Mouse (Mus musculus) midbrain, embryonic 16.5 days (tissue): ENCODE results near the gene Slc25a35. TPM values are rescaled to one million over a fixed set of nuclear protein-coding genes. Genes with fewer than 3 reads are reported as not detected.
A peak's percentile ranks its signal among the peaks of the same experiment; 100 is the strongest.
"Not testable (repeated sequence)": the region's sequence is repeated elsewhere in the genome, so short reads cannot be mapped to it uniquely, and the experiment has no call there.

Experiments used
- ATAC-seq: fragments of 200-750 bp; cut with Nextera tagmentation; 2 replicates; pipeline ENCODE4 v1.8.0; 2017; ENCODE audit warnings: moderate TSS enrichment
- H3K27ac ChIP-seq: fragments of 300-500 bp; sonication (generic); 2 replicates; pipeline ENCODE4 v1.5.1; 2014; ENCODE audit warnings: mild to moderate bottlenecking, low read length, mixed read lengths
- H3K27me3 ChIP-seq: fragments of 300-500 bp; sonication (generic); 2 replicates; pipeline ENCODE4 v1.6.1; 2014; ENCODE audit warnings: low read depth, low read length, mixed read lengths; ENCODE audit not compliant: control insufficient read depth, insufficient read depth
- H3K36me3 ChIP-seq: fragments of 300-500 bp; sonication (generic); 2 replicates; pipeline ENCODE4 v1.6.1; 2014; ENCODE audit warnings: mild to moderate bottlenecking, low read length, moderate library complexity, mixed read lengths; ENCODE audit not compliant: control insufficient read depth, insufficient read depth
- H3K4me1 ChIP-seq: fragments of 300-500 bp; sonication (generic); 2 replicates; pipeline ENCODE4 v1.6.1; 2014; ENCODE audit warnings: mild to moderate bottlenecking, low read length, mixed read lengths; ENCODE audit not compliant: control insufficient read depth, insufficient read depth
- H3K4me2 ChIP-seq: fragments of 300-500 bp; sonication (generic); 2 replicates; pipeline ENCODE4 v1.6.1; 2014; ENCODE audit warnings: mild to moderate bottlenecking, low read length, mixed read lengths
- H3K4me3 ChIP-seq: fragments of 300-500 bp; sonication (generic); 2 replicates; pipeline ENCODE4 v1.5.1; 2014; ENCODE audit warnings: low read depth, mild to moderate bottlenecking, low read length, moderate library complexity, mixed read lengths
- H3K9ac ChIP-seq: fragments of 300-500 bp; sonication (generic); 2 replicates; pipeline ENCODE4 v1.6.1; 2014; ENCODE audit warnings: low read depth, low read length, mixed read lengths
- H3K9me3 ChIP-seq: fragments of 300-500 bp; sonication (generic); replicated peaks from 2 replicates; pipeline ENCODE4 v1.6.1; 2014; ENCODE audit warnings: mild to moderate bottlenecking, low read length, mixed read lengths; ENCODE audit not compliant: control insufficient read depth, poor library complexity, severe bottlenecking
- WGBS: fragments of 180-500 bp; shearing (Covaris S2); extraction: QIAGEN DNeasy Blood & Tissue Kit; methylation state at CpG from one replicate; pipeline ENCODE4 v1.1.7; 2014; 5-methylcytosine and 5-hydroxymethylcytosine counted together
- polyA plus RNA-seq: library from polyadenylated mRNA; unstranded; fragments of >200 nt; fragmentation: Nextera tagmentation; extraction: Ambion mirVana; gene quantifications from 2 replicates; pipeline ENCODE4 v1.2.1, GENCODE M21; 2015

The Slc25a35 gene
- polyA plus RNA-seq, 1 experiment from 2014 or later = 1.4 TPM

DNA sequence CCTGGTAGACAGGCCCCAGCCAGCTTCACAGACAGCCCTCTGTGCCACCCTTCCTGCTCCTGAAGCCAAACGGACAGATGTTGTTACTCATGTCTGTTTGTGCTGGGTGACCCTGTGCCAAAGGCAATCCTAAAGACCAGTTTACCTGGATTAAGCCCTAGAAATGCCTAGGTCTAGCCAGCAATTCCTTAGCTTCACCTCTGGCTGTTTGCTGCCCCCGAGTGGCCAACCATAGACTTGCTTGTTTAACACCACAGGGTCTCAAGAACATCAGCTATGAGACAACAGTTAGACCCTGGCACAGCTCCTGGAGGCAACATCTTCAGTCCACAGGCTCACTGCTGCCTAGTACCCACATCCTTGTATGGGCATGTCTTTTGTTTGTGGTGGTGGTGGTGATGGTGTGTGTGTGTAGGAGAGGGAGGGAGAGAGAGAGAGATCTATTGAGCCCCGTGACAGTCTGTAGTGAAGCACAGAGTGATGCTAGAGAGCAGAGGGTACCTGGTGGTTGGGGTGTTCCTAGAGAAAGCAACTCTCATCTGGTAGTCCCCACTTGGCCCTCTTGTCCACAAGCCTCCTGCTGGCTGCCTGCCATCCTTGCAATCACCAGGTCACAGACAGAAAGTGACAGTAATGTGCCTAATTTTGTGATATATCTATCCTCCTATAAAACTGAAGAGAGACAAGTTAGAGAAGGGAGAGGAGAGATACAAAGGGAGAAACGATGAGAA lies 14.9 kb downstream of the Slc25a35 start:
- Histone ChIP-seq H3K9me3 (no peaks in the 10 kb centered on the region), H3K36me3 (no peaks in the 10 kb centered on the region; the same call in 1 of the 2 replicates), H3K27ac (no peak overlapping the region), H3K4me2 (no peak overlapping the region), H3K4me3 (no peak overlapping the region), H3K4me1 (no peaks in the 10 kb centered on the region), H3K27me3 (no peaks in the 10 kb centered on the region), H3K9ac (no peak overlapping the region)
- WGBS = 36% methylated on average over 4 of the region's 4 CpGs
- ATAC-seq = 0 out of 2 replicates have a peak, but pooled peaks have one; percentile 60

DNA sequence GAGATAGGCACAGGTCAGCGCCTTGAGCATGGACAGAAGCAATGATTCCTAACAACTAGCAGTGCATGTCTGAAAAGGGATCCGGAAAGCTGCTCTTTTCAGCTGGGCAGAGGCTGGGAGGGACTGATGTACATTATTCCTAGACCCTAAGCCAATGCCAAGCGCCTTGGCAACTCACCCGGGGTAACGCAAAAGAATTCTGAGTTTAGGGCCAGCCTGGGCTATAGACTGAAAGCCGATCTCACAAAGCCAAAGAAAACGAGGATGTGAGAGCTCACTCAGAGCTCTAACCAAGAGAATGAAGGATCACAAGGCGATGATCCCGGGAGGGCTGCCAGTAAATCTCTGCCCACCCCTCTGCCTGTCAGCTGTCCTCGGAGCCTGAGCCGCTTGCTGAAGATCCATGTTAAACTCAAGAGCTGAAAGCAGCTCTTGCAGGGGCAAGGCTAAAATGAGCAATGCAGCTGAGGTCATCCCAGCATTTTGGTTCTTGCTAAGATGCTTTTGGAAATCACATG lies 19.5 kb downstream of the Slc25a35 start:
- no peaks in the 10 kb centered on the region for H3K4me1 ChIP-seq
- no peak for ATAC-seq
- H3K27me3 ChIP-seq = no peaks in the 10 kb centered on the region
- H3K36me3 ChIP-seq = peaks cover 31% of the 10 kb centered on the region
- H3K9me3 ChIP-seq = no peaks in the 10 kb centered on the region
- H3K9ac ChIP-seq = no peak overlapping the region
- no peak overlapping the region for H3K4me3 ChIP-seq
- 86% methylated on average over 11 of the region's 11 CpGs for WGBS
- no peak overlapping the region for H3K4me2 ChIP-seq
- H3K27ac ChIP-seq = no peak overlapping the region

DNA sequence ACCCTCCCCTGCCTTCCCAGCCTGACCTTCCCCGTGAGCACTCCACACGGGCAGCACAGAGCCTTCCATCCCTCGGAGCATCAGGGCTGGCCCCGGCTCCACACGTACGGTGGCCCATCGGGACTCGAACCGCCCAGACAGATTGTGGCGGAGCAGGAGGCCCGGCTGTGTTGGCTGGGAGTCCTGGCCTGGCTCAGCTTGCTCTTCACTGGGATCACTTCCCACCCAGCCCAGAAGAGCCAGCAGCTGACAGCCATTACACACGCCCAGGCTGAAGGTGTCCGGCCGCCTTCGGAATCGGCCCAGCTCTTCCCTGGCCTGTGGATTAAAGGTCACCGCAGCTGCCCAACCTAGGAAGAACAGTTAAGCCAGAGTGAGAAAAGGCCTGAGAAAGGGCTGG lies 20.4 kb downstream of the Slc25a35 start:
- Histone ChIP-seq H3K27ac (no peak overlapping the region), H3K4me3 (no peak overlapping the region), H3K4me2 (no peak overlapping the region), H3K36me3 (peaks cover 37% of the 10 kb centered on the region), H3K9me3 (no peaks in the 10 kb centered on the region), H3K4me1 (no peaks in the 10 kb centered on the region), H3K9ac (no peak overlapping the region), H3K27me3 (no peaks in the 10 kb centered on the region)
- ATAC-seq = no peak
- WGBS = 92% methylated on average over 17 of the region's 17 CpGs

DNA sequence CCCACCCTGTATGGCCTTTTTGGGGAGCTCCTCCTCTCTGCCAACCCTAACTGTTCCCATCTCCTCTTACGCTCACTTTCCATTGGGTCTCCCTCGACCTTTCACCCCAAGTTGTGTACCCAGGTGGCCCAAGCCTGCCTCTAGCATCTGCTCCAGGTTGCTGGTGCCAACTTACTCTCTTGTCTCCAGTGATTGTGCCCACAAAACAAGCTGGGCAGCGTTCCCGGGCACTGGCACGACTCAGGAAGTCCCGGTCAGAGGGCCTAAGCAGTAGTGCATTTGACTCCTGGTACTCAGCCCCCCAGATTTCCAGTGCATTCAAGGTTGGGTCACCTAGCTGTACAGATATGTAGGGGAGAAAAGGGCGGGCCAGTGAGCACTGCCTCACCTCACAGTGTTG lies 25.2 kb downstream of the Slc25a35 start:
- no peak overlapping the region for H3K9ac ChIP-seq
- H3K4me1 ChIP-seq = no peaks in the 10 kb centered on the region
- no peak overlapping the region for H3K27ac ChIP-seq
- peaks cover 50% of the 10 kb centered on the region for H3K36me3 ChIP-seq
- H3K9me3 ChIP-seq = no peaks in the 10 kb centered on the region
- no peak for ATAC-seq
- H3K27me3 ChIP-seq = no peaks in the 10 kb centered on the region
- 86% methylated on average over 7 of the region's 7 CpGs for WGBS
- H3K4me2 ChIP-seq = no peak overlapping the region
- no peak overlapping the region for H3K4me3 ChIP-seq

DNA sequence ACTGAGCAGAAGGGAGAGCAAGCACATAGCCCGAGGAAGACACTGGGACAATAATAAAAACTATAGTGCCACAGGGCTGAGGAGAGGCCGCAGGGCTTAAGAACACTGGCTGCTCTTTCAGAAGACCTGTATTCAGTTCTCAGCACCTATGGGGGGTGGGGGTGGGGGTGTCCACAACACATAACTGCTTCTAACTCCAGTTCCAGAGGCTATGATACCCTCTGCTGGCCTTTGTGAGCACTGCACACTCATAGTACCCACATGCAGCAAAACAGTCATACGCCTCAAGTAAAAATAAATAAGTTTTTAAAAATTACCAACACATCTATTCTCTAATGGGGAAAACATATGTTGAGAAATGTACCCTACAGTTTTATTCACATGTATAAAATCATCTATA lies 26.4 kb downstream of the Slc25a35 start:
- H3K9ac ChIP-seq = no peak overlapping the region
- H3K9me3 ChIP-seq = no peaks in the 10 kb centered on the region
- H3K27me3 ChIP-seq = no peaks in the 10 kb centered on the region
- H3K4me2 ChIP-seq = no peak overlapping the region
- WGBS = 96% methylated on average over 3 of the region's 3 CpGs
- H3K27ac ChIP-seq = no peak overlapping the region
- peaks cover 46% of the 10 kb centered on the region for H3K36me3 ChIP-seq
- H3K4me1 ChIP-seq = no peaks in the 10 kb centered on the region
- no peak for ATAC-seq
- H3K4me3 ChIP-seq = no peak overlapping the region

DNA sequence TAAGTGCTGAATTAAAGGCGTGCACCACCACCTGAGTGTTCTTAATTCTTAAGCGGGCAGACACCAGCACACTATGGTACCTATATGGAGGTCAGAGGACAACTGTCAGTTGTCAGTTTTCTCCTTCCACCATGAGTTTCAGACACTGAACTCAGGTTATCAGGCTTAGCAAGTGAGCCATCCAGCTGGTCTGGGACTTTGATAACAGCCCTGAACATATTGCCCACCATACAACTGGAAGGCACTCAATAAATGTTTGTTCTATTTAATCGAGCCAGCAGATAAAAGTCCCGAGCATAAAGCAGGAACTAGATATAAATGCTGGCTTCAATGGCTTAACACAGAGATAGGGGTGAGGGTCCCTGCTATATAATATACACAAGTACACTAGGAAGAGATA lies 29.1 kb downstream of the Slc25a35 start:
- no peak overlapping the region for H3K27ac ChIP-seq
- H3K9me3 ChIP-seq = no peaks in the 10 kb centered on the region
- no peak overlapping the region for H3K9ac ChIP-seq
- H3K36me3 ChIP-seq = peaks cover 48% of the 10 kb centered on the region
- H3K4me2 ChIP-seq = no peak overlapping the region
- 93% methylated on average over 4 of the region's 4 CpGs for WGBS
- no peak for ATAC-seq
- no peak overlapping the region for H3K4me3 ChIP-seq
- no peaks in the 10 kb centered on the region for H3K27me3 ChIP-seq
- H3K4me1 ChIP-seq = no peaks in the 10 kb centered on the region

DNA sequence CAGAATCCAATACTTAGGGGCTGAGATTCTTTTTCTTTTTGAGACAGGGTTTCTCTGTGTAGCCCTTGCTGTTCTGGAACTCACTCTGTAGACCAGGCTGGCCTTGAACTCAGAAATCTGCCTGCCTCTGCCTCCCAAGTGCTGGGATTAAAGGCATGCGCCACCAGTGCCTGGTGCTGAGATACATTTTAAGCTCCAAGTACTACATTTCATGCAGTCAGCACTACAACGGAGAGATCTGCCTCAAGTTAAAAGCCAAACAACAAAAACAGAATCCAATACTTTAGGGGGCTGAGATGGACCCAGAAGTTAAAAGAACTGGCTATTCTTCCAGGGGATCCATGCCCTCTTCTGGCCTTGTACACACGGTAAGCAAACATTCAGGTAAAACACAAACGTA lies 34.9 kb downstream of the Slc25a35 start:
- not testable (repeated sequence) for H3K9me3 ChIP-seq, H3K4me3 ChIP-seq, H3K9ac ChIP-seq, ATAC-seq, H3K4me2 ChIP-seq, H3K27me3 ChIP-seq, H3K4me1 ChIP-seq, H3K27ac ChIP-seq
- 93% methylated on average over 4 of the region's 4 CpGs for WGBS
- peaks cover 27% of the 10 kb centered on the region for H3K36me3 ChIP-seq

DNA sequence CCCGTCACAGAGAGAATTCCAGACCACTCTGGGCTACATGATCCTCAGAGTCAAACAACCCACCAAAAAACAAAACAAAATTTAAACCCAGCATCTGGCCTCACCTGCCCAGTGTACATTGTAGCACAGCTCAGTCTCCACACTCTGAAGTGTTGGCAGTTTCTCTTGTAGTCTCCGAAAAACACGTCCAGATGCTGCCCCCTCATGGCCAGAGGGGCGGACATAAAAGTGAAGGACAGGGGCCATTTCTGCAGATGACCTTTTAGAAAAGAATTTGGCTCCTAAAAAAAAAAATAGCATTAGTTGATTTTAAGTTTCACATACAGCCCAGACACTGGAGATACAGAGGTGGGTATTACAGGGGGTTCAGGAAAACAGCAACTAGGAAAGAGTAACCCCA lies 35.7 kb downstream of the Slc25a35 start:
- Histone ChIP-seq H3K36me3 (peaks cover 25% of the 10 kb centered on the region), H3K4me1 (peaks cover 8% of the 10 kb centered on the region), H3K9ac (no peak overlapping the region), H3K4me3 (no peak overlapping the region), H3K4me2 (no peak overlapping the region), H3K9me3 (no peaks in the 10 kb centered on the region), H3K27ac (no peak overlapping the region), H3K27me3 (no peaks in the 10 kb centered on the region)
- no peak for ATAC-seq
- 70% methylated on average over 4 of the region's 4 CpGs for WGBS

DNA sequence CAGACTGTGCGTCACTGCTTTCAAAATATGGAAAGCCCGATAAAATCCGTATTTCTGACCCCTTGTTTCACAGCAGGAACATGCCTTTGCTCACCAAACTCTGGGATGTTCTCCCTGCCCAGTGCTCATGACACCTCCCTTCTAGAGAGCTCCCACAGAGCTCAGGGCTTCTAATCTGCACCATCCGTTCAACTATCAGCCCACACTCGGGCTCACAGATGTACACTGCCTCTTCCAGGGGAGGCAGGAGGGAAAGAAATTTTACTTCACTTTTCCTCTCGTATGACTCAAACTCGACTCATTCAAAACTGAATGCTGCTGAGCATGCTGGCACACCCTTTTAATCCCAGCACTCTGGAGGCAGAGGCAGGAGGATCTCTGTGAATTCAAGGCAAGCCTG lies 37.3 kb downstream of the Slc25a35 start:
- Histone ChIP-seq H3K4me1 (peaks cover 8% of the 10 kb centered on the region), H3K4me3 (no peak overlapping the region), H3K36me3 (peaks cover 16% of the 10 kb centered on the region), H3K27me3 (no peaks in the 10 kb centered on the region), H3K9ac (no peak overlapping the region), H3K9me3 (no peaks in the 10 kb centered on the region), H3K27ac (no peak overlapping the region), H3K4me2 (no peak overlapping the region)
- 93% methylated on average over 7 of the region's 7 CpGs for WGBS
- no peak for ATAC-seq
